Mouse (Mus musculus): ENCODE data around the gene Ganab. TPM values are rescaled to one million over a fixed set of nuclear protein-coding genes. Genes with fewer than 3 reads are reported as not detected.
"Not testable (repeated sequence)": the region's sequence is repeated elsewhere in the genome, so short reads cannot be mapped to it uniquely, and the experiment has no call there.

The Ganab gene
- polyA plus RNA-seq, 1 experiment from 2014 or later, result 114 TPM

DNA sequence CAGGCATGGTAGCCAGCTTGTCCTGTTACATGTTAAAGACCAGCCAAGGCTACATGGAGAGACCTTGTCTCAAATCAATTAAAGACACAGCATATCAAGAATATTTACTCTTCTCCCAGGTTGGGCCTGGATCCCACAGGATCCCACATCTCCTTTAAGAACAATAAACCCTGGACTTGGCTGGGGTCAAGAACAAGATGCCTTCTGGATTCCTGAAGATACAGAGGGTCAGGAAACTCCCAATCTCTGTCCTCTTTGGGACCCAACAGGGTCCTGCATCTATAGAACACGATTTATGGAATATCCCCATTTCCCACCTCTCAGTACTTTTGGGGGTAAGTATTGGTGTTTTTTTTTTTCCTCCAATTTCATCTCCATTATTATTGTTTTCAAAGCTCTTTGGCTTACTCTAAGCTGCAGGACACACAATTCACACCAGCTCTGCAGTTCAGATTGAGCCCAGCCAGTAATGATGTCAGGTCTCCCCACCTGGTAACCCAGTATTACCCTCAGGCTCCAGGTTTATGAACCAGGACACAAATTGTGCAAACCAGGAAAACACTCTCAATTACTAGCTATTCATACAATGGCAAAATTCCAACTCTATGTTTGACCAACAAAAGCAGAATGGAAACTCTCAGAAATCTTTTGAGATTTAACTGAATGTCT is 10.8 kb upstream of the Ganab start:
- H3K36me3 ChIP-seq (ENCODE audit: control insufficient read depth, insufficient read depth, low read length), result peaks cover 13% of the 10 kb centered on the region; the same call in 1 of the 2 replicates
- H3K27ac ChIP-seq (ENCODE audit: low read depth, low read length), result peak overlapping the region; percentile 87; the same call in 1 of the 2 replicates
- peak overlapping the region; percentile 66 for H3K4me2 ChIP-seq (replicated peaks; ENCODE audit: low read depth, low read length)
- WGBS, result 68% methylated on average over 1 of the region's 1 CpGs
- peak overlapping the region; percentile 56 for H3K4me3 ChIP-seq (ENCODE audit: low read length)
- H3K9ac ChIP-seq (ENCODE audit: low read depth, low read length), result peak overlapping the region; percentile 86; the same call in 1 of the 2 replicates
- no peak for ATAC-seq (ENCODE audit: low FRiP score, low TSS enrichment)
- H3K27me3 ChIP-seq (ENCODE audit: control insufficient read depth, insufficient read depth, low read length), result no peaks in the 10 kb centered on the region
- H3K9me3 ChIP-seq (ENCODE audit: control insufficient read depth, low read length), result no peaks in the 10 kb centered on the region
- peaks cover 10% of the 10 kb centered on the region; the same call in 1 of the 2 replicates for H3K4me1 ChIP-seq (ENCODE audit: control insufficient read depth, insufficient read depth, low read length)

DNA sequence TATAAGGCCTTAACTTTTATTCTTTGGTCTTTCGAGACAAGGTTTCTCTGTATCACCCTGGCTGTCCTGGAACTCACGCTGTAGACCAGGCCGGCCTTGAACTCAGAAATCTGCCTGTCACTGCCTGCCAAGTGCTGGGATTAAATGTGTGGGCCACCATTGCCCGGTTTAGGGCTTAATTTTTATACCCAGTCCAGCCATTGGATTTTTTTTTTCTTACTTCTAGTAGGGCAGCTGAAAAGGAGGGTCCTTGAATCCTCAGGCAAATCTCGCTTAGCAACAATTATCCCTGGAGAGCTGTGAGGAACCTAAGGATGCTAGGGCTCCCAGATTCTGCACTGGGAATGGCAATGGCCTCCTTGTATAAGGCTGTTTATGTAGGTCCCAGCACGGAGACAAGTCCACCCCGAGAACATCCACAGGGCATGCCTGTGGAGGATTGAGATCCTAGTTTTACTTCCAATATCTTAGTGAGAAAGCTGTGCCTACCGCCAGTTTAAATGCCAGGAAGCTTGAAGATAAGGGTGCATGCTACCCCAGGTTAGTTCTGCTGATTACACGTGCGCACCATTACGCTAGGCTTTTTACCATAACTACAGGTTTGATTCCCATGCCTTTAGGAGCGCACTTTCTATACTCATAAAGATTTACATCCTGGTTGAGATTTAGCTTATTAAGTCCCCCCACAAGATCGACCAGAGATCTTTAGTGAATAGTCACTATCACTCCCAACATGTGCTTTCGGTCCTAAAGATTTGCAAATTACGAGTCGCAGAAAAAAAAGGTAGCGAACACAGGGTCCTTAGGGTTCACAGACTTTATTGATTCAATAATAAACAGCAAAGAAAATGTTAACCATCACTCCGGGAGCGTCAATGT is 10.0 kb upstream of the Ganab start:
- 14% methylated on average over 19 of the region's 19 CpGs for WGBS
- no peak for ATAC-seq (ENCODE audit: low FRiP score, low TSS enrichment)
- peak overlapping the region; percentile 66 for H3K4me2 ChIP-seq (replicated peaks; ENCODE audit: low read depth, low read length)

DNA sequence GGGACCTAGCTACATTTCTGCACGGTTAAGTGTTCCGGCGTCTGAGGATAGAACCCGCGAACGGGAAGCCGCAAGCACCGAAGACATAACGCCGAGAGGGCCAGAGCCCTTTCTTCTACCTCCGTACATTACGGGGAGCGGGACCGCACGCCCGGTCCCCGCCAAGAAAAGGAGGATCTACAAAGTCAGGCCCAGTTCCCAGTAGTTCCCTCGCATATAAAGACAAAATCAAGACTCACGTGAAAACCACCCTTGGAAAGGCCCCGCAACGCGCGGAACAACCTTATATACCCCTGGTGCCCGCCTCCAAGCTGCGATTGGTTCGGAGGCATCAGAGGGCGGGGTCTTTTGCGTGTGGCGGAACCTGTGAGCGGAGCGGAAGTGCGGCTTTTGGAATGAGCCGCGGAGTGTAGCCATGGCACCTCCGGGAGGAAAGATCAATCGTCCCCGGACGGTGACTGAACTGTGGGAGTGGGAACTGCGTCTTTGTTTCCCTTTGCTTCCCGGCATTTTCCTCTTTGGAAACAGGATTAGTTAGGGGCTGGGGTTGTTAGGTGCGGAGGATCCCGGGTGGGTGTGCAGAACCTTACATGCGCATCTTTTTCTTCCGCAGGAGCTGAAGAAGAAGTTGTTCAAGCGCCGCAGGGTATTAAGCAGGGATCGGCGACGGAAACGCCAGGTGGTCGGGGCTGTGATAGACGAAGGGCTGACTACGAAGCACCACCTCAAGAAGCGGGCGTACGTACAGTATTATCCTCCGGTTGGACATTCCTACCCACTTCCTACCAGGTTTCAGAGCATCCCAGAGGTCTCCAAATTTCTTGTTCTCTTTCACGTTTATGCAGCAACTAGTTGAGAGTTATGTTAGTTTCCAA is 9.1 kb upstream of the Ganab start, which contains the start of the genes 1810009A15Rik and Gm49416:
Gene 1810009A15Rik (plus strand): TSS at position 343 of the 875 bp plus-strand sequence.
Gene Gm49416 (plus strand): TSS at position 416 of the 875 bp plus-strand sequence.
- H3K27me3 ChIP-seq (ENCODE audit: control insufficient read depth, insufficient read depth, low read length), result no peaks in the 10 kb centered on the region

More for the DNA sequence above, 10.0 kb upstream of the Ganab start:
- Histone ChIP-seq H3K4me1 (ENCODE audit: control insufficient read depth, insufficient read depth, low read length) (peaks cover 10% of the 10 kb centered on the region; the same call in 1 of the 2 replicates), H3K4me3 (ENCODE audit: low read length) (peak overlapping the region; percentile 56), H3K9me3 (ENCODE audit: control insufficient read depth, low read length) (no peaks in the 10 kb centered on the region), H3K27me3 (ENCODE audit: control insufficient read depth, insufficient read depth, low read length) (no peaks in the 10 kb centered on the region), H3K9ac (ENCODE audit: low read depth, low read length) (peak overlapping the region; percentile 86), H3K36me3 (ENCODE audit: control insufficient read depth, insufficient read depth, low read length) (peaks cover 13% of the 10 kb centered on the region; the same call in 1 of the 2 replicates), H3K27ac (ENCODE audit: low read depth, low read length) (peak overlapping the region; percentile 87)

GRCm38 (mm10) chr19:8892829-8893766 is 4.8 kb upstream of the Ganab start, which contains the start of gene Ints5:
Ints5 (plus strand) TSS chr19:8893005.
- Histone ChIP-seq H3K4me2 (replicated peaks; ENCODE audit: low read depth, low read length) (peak within 1 kb of the TSS; percentile 79), H3K9me3 (ENCODE audit: control insufficient read depth, low read length) (no peaks in the 10 kb centered on the region), H3K4me3 (ENCODE audit: low read length) (peak within 1 kb of the TSS; percentile 96), H3K27me3 (ENCODE audit: control insufficient read depth, insufficient read depth, low read length) (no peaks in the 10 kb centered on the region), H3K9ac (ENCODE audit: low read depth, low read length) (peak within 1 kb of the TSS; percentile 93), H3K4me1 (ENCODE audit: control insufficient read depth, insufficient read depth, low read length) (peaks cover 12% of the 10 kb centered on the region), H3K36me3 (ENCODE audit: control insufficient read depth, insufficient read depth, low read length) (peaks cover 35% of the 10 kb centered on the region), H3K27ac (ENCODE audit: low read depth, low read length) (peak within 1 kb of the TSS; percentile 89)
- 3% methylated on average over 54 of the region's 54 CpGs for WGBS
- peak; percentile 50; the same call in 1 of the 2 replicates for ATAC-seq (ENCODE audit: low FRiP score, low TSS enrichment)

More for the DNA sequence above, 9.1 kb upstream of the Ganab start, which contains the start of the genes 1810009A15Rik and Gm49416:
- ATAC-seq (ENCODE audit: low FRiP score, low TSS enrichment), result peak; percentile 92
- H3K4me2 ChIP-seq (replicated peaks; ENCODE audit: low read depth, low read length), result peak within 1 kb of the TSS; percentile 66
- no peaks in the 10 kb centered on the region for H3K9me3 ChIP-seq (ENCODE audit: control insufficient read depth, low read length)
- peak within 1 kb of the TSS; percentile 56 for H3K4me3 ChIP-seq (ENCODE audit: low read length)
- peak within 1 kb of the TSS; percentile 87 for H3K27ac ChIP-seq (ENCODE audit: low read depth, low read length)
- peaks cover 13% of the 10 kb centered on the region; the same call in 1 of the 2 replicates for H3K36me3 ChIP-seq (ENCODE audit: control insufficient read depth, insufficient read depth, low read length)
- peak within 1 kb of the TSS; percentile 86 for H3K9ac ChIP-seq (ENCODE audit: low read depth, low read length)
- WGBS, result 1% methylated on average over 58 of the region's 58 CpGs
- peaks cover 10% of the 10 kb centered on the region; the same call in 1 of the 2 replicates for H3K4me1 ChIP-seq (ENCODE audit: control insufficient read depth, insufficient read depth, low read length)

GRCm38 (mm10) chr19:8895397-8895960 is 2.4 kb upstream of the Ganab start:
- Histone ChIP-seq H3K4me1 (ENCODE audit: control insufficient read depth, insufficient read depth, low read length) (peaks cover 18% of the 10 kb centered on the region), H3K9ac (ENCODE audit: low read depth, low read length) (no peak overlapping the region), H3K36me3 (ENCODE audit: control insufficient read depth, insufficient read depth, low read length) (peaks cover 32% of the 10 kb centered on the region), H3K27me3 (ENCODE audit: control insufficient read depth, insufficient read depth, low read length) (no peaks in the 10 kb centered on the region), H3K27ac (ENCODE audit: low read depth, low read length) (no peak overlapping the region), H3K4me2 (replicated peaks; ENCODE audit: low read depth, low read length) (no peak overlapping the region), H3K9me3 (ENCODE audit: control insufficient read depth, low read length) (no peaks in the 10 kb centered on the region), H3K4me3 (ENCODE audit: low read length) (no peak overlapping the region)
- no peak for ATAC-seq (ENCODE audit: low FRiP score, low TSS enrichment)
- WGBS, result 90% methylated on average over 9 of the region's 9 CpGs

- H3K4me2 ChIP-seq (replicated peaks; ENCODE audit: low read depth, low read length); H3K27me3 ChIP-seq (ENCODE audit: control insufficient read depth, insufficient read depth, low read length); H3K9ac ChIP-seq (ENCODE audit: low read depth, low read length); ATAC-seq (ENCODE audit: low FRiP score, low TSS enrichment); H3K9me3 ChIP-seq (ENCODE audit: control insufficient read depth, low read length); H3K27ac ChIP-seq (ENCODE audit: low read depth, low read length); H3K4me3 ChIP-seq (ENCODE audit: low read length): not testable (repeated sequence)
- peaks cover 24% of the 10 kb centered on the region for H3K36me3 ChIP-seq (ENCODE audit: control insufficient read depth, insufficient read depth, low read length)
- H3K4me1 ChIP-seq (ENCODE audit: control insufficient read depth, insufficient read depth, low read length), result peaks cover 18% of the 10 kb centered on the region
- 80% methylated on average over 5 of the region's 5 CpGs for WGBS
Measured at GRCm38 (mm10) chr19:8896231-8896630, 1.6 kb upstream of the Ganab start.

DNA sequence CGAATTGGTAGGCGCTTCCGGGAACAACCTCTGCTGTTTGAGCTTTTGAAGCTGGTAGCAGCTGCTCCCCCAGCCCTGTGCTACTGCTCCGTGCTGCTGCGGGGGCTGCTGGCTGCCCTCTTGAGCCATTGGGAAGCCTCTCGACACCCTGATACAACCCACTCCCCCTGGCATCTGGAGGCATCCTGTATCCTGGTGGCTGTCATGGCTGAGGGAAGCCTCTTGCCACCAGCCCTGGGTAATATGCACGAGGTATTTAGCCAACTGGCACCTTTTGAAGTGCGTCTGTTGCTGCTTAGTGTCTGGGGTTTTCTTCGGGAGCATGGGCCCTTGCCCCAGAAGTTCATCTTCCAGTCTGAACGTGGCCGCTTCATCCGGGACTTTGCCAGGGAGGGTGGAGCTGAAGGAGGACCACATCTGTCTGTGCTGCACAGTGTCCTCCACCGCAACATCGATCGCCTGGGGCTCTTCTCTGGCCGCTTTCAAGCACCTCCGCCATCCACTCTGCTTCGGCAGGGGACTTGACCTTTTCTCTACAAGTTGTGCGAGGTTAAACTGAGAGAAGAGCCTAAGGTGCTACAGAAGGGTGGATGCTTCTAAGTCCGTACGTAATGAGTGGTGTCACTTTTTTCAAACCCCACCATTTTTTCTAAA is 533 bp upstream of the Ganab start:
- not testable (repeated sequence) for H3K27me3 ChIP-seq (ENCODE audit: control insufficient read depth, insufficient read depth, low read length); H3K9me3 ChIP-seq (ENCODE audit: control insufficient read depth, low read length)
- peak overlapping the region; percentile 75 for H3K4me3 ChIP-seq (ENCODE audit: low read length)
- peak overlapping the region; percentile 74 for H3K27ac ChIP-seq (ENCODE audit: low read depth, low read length)
- peak overlapping the region; percentile 91 for H3K9ac ChIP-seq (ENCODE audit: low read depth, low read length)
- peaks cover 18% of the 10 kb centered on the region for H3K4me1 ChIP-seq (ENCODE audit: control insufficient read depth, insufficient read depth, low read length)
- 25% methylated on average over 21 of the region's 21 CpGs for WGBS
- ATAC-seq (ENCODE audit: low FRiP score, low TSS enrichment), result peak; percentile 43
- peak overlapping the region; percentile 46 for H3K4me2 ChIP-seq (replicated peaks; ENCODE audit: low read depth, low read length)
- peaks cover 30% of the 10 kb centered on the region for H3K36me3 ChIP-seq (ENCODE audit: control insufficient read depth, insufficient read depth, low read length)

Measured in kidney, embryonic 14.5 days (tissue).